Mouse (Mus musculus) kidney, adult 8-10 months (tissue): ENCODE data around the gene Gucy2g.

Experiments
- DNase-seq, 2 experiments: peaks; one replicate each; pipeline ENCODE4 v3.0.0; 2022

Gucy2g gene

DNA sequence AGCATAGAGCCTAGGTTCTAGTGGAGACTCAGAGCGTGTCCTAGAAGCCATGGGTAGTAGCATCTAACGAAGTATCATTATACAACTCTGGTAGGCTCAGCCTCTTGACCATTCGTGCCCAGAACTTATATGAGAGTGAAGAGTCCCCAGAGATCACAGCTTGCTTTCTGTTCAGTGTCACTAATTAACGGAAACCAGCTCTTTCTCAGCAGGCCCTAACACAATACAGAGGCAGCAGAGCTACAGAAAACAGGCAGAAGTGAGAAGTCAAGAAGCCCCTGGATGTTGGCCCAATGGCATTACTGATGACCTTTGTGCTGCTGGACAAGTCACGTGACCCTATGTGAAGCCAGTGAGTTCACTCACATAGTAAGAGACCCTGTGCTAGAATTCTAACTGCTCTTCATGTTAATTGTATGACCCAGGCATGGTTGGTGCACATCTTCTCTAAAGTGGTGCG lies at the start of gene Gucy2g:
Gene Gucy2g, minus strand, starts transcription at position 51 of the 460 bp plus-strand sequence.
- no peak for DNase-seq

DNA sequence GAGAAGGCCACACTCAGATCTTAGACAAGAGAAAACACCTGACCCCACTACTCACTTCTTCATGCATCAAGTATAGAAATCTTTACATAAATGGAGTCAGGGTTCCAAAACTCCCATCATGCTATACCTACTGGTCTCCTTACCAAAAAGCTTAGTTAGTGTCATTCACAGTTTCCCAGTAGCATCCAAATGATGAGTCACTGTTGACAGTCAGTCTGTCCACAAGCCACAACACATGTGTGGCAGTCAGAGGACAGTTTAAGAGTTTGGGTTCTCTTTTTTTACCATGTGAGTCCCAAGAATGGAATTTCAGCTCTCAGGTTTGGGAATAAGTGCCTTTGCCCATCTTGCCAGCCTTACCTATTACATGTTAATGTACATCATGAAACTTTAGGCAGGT lies 47.9 kb upstream of the Gucy2g start:
- no peak for DNase-seq

DNA sequence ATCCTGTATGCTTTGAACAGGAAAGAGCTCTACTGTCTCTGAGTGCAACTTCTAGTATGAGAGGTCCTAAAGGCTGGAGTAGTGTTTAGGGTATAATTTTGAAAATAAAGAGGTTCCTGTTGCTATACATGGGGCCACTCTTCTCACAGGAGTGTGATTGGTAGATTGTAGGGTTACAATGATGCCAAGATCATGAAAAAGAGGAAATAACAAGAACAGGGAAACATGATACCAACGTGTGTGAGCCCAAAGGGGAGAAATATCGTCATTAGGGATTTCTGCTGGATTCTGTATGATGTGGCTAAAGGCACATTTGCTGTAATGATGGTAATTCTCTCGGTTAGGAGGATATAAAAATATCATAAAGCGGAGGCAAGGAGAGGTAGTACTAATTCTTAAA lies 45.0 kb upstream of the Gucy2g start:
- DNase-seq = no peak

DNA sequence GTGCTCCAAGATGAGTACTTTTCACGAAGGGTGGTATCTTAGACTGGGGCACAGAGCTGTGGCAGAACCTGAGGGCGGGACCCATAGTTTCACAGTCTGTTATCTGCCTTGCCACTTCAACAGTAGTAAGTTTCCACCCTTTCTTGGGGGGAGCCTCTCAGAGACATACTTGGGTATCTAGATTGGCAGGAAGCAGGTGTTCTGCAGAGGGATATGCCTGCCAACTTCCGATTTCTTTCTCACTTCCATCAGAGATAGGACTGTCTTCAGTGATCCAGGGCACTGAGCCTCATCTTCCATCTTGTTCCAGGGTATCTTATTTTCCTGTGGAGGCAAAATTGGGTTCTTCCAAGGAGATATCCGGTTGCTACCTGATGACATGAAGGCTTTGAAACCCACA lies 43.1 kb upstream of the Gucy2g start:
- no peak for DNase-seq

DNA sequence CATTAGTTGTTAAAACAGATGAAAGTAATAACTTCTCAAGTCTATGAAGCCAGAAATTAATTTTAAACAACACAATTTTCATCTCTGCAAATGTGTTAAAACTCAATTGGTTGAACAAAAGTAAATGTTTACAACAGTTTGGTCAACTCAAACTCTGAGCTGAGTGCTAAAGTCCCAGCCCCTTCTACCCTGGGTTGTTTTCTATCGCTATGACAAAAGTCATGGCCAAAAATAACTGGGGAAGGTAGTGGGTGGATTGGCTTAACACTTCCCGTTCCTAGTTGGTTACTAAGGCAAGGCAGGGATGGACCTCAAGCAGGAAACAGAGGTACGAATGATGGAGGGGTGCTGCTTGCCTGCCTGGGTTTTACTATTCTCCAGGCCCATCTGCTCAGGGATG lies 35.7 kb upstream of the Gucy2g start:
- DNase-seq = no peak

DNA sequence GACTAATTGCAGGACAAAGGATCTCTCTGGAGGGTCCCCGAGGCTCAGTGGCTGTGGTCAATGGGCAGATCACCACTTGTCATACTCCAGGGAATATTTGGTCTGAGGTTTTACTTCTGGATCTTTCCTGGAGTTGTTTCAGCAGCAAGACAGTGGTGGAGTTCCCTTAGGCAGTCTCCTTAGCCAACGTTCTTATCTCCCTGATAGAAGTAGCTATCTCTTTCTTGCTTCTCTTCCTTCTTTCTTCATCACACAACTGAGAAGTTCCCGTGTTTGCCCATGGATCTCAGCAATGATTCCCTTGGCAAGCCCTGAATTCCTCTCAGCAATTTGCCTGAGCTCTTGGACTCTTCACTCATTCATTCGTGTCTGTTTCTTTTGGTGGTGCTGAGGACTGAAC lies 35.1 kb upstream of the Gucy2g start:
- no peak for DNase-seq

DNA sequence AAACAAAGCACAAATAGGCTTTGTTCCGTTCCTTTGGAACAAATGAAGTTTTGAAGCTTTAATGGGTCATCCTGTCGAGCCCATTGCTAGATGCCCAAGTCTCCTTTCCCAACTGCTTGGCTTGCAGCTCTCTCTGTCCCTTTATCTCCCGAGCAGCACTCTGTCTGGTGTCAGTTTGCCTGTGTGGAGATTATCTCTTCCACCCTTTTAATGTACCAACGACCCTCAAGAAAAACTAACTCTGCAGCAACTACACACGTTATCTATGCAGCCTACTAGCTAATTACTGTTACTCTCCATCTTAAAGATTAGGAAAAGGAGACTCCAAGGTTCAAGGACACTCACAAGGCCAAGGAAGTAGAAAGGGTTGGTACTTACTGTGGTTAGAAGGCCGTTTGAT lies 32.3 kb upstream of the Gucy2g start:
- DNase-seq = no peak

DNA sequence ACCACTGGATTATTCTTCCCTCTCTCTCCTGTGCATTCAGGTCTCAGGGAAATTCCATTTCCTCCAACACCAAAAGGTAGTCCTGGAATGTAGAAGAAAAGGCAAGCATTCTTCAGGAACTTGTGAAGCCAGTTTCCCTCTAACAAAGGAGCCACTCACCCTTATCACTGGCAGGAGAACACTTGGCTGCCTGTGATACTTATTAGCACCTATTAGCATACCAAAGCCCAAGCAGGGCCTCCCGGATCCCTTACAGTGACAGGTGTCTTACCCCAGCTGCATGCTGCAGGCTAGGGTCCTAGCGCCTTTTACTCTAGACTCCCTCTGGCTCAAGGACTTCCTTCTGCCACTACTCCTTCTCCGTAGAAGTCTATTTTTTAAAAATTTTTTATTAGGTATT lies 30.4 kb upstream of the Gucy2g start:
- DNase-seq = no peak

DNA sequence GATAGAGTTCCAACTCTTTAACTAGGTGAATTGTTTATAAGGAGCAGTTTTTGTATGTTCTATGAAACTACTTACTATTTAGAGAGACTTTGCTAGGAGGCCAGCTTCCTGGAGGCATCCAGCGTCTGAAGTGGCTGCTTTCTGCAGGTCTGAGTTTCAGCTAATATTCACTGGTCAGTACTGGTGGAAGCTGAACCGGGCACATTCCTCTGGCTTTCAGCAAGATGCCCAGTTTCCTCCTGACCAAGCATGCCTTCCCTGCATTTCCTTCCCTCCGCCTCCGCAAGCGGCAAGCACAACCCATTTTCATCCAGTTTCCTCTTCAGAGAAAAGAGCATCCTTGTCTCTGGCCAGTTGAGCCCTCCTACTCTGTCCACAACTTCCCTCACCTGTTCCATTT lies 28.0 kb upstream of the Gucy2g start:
- peak in 1 of 2 experiments; percentile 15 for DNase-seq

DNA sequence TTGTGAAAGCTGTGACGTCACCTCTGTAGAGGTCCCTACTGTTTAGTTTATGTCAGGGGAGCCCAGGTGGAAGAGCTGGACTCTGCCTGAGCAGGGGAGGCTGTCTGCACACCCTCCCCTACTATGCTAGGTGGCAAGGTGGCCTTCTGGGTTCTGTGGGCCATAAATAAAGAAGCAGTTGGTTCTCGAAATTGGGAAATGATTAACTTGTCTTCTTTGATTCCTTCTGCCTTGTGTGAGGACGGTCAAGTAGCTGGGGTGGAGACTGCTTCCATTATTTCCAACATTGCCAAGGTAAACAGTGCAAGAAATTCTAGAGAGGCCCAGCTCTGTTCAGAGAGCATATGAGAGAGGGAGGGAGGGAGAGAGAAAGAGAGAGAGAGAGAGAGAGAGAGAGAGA lies 27.1 kb upstream of the Gucy2g start:
- DNase-seq = peak in 1 of 2 experiments; percentile 62

DNA sequence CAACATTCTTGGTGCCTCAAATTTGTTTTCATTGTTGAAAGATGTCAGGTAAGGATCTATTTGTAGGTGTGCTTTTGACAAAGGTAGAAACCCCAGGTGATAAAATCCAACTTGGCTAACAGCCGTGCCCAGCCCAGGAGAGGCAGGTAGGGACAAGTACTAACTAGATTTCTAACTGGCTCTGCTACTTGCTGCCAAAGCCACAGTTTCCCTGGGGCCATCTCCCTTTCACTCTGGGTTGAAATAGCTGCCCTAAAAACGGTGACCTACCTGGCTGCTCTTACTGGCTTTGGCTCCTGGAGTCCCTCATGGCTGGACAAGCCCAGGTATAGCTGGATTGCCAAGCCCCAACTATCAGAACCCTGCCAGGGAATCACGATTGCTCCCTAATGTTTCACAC lies 25.8 kb upstream of the Gucy2g start:
- peak; percentile 57 to 81 for DNase-seq

DNA sequence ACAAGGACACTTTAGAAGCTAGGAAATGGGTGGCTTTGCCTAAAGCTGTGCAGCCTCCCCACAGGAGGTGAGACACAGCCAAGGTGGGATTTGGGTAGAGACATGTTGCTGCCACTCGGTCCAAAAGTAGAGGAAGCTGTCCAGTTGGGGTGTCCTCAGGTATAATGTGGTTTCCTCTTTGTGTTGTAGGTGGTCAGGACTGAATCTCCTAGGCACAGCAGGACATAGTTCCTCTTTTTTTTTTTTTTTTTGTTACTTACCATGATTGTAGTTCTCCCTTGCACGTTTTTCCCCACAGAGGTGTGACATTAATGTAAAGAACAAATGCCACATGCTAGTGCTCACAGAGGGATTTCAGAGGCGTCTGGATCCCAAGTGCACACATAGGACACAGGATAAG lies 24.2 kb upstream of the Gucy2g start:
- no peak for DNase-seq

DNA sequence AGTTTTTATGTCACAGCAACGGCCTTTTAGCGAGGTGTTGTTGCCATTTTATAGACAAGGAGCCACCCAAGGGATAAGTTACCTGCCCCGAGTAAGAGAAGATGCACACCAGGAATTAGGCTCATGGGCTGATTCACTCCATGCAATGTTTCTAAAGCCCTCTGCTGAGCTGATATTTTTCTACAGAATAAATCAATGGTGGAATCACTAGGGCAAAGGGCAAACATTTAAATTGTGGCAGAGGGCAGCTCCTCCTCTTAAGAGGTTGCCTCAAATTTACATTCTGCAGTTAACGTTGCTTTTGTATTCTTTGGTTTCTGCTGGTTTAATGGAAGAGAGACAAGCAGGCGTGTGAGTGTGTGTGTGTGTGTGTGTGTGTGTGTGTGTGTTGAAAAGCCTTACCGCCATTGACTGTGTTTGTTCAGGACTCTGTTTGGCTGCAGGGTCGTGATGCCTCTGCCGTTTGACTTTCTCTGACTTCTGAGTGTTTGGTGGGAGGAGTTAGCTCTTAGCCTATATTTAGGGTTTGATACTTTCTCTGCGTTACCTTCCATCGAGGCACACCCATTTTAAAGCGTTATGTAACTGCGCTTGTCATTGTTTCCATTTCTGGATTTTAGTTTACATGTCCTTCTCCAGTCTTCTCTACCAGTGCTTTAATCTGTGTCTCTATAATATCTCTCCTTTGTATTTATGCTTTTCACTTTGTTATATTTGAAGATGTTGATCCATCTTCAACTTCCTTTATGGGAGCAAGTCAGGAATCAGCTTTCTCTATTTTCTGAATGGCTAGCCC lies 19.6 kb upstream of the Gucy2g start:
- DNase-seq = no peak

DNA sequence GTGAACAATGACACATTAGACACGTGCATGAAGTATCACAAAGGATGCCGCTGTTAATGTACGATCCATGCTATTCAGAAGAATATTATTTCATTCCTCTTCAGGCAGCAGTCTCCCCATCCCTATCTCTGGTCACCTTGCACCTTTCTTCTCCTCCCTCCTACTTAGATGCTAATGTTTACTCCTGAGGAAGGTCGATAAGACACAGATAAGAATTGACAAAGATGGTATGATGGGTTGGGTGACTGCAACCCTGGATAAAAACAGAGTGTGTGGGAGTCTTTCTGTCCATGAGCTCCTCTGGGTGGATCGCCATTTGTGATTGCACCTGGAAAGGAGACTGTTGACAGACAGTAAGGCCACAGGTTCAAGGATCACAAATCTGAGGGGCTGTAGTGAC lies 17.5 kb upstream of the Gucy2g start:
- DNase-seq = no peak

DNA sequence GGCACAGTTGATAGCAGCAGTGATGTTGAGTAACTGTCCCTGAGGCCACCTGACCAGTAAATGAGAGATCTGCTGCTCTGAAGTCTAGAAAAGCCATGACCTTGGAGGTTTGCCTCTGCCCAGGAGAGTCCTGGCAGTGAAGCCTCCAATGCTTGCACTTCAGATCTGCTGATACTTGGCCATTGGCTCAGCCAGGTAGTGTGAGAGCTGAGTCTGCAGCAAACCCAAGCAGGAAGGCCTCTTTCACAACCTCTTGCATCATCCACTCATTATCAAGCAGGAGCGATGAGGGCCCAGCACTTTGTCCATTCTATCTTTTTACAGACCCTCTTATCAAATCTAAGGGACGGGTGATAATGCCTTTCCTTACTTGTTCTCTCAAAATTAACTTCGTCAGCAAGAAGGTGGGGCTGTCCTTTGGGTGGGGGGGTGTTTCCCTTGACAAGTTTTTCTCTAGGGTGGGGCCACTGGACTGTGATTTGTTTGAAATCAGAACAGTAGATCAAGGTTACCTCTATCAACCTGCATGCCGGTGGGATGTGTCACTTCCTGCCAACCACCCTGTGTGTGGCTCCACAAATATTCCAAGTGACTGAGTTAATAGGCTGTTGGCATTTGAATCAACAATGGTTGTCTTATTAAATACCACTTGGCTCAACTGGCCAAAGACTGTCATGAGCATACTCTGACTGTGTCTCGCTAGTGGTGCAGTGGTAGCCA lies 16.8 kb upstream of the Gucy2g start:
- no peak for DNase-seq

DNA sequence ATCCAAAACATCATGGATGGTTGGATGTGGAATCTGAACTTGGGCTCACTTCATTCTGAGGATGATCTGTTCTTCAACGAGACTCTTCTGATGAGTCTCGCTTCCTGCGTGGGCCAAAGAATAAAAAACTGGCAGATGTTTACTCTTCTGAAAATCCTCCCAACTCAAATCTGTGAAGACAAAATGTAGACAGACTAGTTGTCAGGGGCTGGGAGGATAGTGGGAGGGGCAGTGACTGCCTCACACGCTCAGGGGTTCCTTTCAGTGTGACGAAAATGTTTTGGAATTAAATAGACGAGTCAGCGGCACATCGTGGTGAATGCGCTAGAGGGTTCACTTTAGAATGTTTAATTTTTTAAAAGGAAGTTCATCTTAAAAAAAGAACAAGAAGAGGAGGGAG lies 15.1 kb upstream of the Gucy2g start:
- DNase-seq = no peak

DNA sequence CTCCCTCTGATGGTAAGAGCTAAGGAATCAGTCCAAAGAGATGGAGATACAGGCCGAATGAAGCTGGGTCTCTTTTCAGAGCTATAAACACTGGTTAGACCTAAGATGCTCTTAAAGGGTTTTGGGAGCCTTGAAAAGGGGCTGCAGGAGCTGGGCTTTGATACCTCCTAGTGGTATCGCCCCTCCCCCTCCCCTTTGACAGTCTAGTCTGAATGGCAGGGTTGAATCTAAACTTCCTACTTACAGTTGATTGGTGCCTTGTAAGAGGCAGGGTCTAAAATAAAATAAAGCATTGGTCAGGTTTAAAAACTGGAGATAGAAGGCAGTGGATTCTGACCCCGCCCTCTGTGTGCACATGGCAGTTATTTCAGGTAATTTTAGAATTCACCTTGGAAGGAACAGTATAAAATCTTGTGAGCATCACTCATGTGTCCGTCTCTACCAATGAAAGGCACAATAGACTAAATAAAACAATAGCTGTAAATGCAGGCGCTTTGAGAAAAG lies 13.5 kb upstream of the Gucy2g start:
- DNase-seq = no peak

DNA sequence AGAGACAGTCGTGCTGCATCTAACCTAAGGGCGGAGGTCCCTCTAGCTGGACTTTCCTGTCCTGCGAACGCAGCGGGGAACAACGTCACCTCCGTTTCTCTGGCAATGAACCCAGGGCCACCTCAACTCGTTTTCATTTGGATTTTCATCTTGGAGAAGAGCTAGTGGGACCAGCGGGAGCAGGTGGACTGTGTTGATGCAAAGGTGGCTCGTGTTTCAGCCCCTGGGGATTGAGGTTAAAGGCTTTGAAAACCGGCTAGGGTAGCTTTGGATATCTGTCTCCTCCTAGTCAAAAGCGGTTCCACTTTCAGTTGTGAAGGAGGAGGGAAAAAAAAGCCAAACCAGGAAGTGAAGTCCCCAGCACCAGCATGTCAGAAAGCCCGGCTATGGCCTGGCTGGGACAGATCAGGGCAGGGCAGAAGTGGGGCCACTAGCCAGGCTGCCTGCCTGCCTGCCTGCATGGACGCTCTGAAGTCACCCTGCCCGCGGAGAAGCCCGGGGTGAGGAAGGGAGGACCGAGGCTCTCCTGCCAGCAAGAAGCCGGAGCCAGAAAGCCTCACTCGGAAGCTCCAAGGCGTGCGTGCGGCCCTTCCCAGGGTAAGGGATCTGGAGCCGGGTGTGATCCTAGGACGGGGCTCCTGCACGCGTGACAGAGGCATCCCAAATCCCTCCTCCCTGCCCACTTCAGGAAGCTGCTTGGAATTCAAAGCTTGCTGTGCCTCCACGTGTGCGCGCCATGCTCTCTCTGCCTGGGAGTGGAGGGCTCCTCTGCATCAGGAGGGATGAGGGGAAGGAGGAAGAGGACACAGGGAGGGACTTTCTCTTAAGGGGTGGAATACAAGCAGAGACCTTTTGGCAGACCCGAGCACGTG lies 12.8 kb upstream of the Gucy2g start:
- peak; percentile 57 to 64 for DNase-seq

DNA sequence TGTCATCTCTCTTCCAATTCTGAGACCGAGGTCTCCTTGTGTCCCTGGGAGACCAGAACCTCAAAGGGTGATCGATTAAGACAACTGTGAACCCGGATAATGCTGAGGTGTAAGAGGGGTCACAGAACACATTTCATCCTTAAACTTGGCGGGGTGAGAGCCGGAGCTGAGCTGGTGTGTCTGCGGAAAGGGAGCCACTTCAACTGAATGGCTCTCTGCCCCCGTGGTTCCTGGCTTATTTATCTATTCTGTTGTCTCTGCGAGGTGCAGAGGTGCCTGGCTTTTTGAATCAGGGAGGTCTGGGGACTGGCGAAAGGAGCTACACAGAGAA lies 12.2 kb upstream of the Gucy2g start:
- no peak for DNase-seq

DNA sequence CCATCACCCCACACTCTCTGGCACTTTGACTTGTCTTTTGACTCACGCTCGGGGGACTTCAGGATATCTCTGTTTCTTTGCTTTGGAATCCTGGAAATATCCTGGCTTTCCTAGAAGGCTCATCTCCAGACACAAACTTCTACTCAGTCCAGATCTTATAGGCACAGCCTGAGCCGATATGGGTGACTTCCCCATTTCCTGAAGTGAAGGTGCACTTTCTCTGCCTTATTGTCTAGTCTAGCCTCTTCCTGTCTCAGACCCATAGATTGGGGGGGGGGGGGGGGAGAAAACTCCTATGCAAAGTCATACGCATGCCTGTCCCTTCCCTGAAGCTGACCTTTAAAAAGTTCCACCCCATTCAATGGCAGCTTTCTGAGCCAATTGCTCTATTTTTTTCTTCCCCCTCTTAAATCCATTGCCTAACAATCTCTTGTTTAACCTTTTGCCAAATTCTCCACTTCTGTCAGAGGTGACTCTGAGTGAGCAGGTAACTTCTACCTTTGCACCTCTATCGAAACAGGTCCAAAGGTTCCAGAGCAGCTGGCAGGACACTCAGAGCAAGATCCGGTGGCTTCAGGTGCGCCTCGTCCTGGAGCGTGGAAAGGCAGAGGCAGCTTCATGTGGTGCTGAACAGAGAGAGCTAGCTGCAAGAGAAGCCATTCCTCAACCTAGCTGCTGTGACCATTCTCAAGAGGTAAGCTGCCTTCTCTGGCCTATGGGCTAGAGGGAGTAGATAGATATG lies 10.5 kb upstream of the Gucy2g start, which contains the start of gene Acsl5:
Gene Acsl5, plus strand, starts transcription at position 556 of the 742 bp plus-strand sequence.
- peak; percentile 37 to 45 for DNase-seq

DNA sequence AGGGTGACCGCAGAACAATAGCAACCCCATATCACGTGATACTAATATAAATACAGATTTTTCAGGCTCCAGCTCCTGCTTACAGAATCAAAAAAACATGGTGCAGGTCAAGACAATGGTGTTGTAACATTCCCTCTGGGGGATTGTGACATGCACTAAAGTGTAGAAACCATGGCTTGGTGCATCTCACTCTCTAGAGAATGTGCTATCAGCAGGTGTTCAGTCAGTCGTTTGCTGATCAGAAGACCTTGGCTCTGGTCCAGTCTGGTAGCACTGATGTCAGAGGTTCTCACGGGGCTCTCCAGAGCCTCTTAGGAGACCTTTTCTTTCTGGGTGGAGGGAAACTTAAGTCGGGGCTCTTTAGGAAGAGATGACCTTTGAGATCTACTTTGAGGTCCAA lies 9.4 kb upstream of the Gucy2g start:
- DNase-seq = no peak

DNA sequence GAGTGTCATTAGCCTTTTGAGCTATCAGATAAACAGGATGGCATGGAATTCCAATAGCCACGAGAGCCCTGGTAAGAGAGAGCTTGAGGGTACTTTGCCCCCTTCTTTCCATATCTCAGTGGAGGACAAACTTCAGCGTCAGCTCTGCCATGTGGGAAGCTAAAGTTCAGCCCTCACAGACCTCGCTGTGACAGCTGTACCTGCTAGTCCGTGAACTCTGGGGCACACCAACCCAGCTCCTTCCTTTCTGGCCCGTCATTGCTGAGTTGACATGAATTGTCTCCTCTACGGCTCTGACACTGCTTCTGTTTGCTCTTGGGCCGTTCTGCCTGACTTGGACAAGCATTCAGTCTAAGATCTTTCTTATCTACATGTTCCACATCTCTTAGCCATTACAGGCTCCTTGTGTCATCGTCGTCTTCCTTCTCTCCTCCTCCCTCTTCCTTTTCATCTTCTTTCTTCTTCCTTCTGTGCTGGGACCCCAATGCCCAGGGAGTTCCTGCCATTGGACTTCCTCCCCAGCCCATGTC lies 7.0 kb upstream of the Gucy2g start:
- no peak for DNase-seq
